Mouse (Mus musculus) CH12.LX (cell line): ENCODE measurements around the gene Vps9d1. TPM values are rescaled to one million over a fixed set of nuclear protein-coding genes. Genes with fewer than 3 reads are reported as not detected.

Source experiments
- DNase-seq: peaks from one replicate; pipeline ENCODE4 v3.0.0-alpha.2; 2013; ENCODE audit errors: extremely low read depth
- H3K27ac ChIP-seq: 2 replicates; pipeline ENCODE4 v1.5.1; 2012; ENCODE audit warnings: low read depth, mild to moderate bottlenecking, control low read depth, moderate library complexity; ENCODE audit not compliant: insufficient read depth
- H3K27me3 ChIP-seq: replicated peaks from 2 replicates; pipeline ENCODE3; 2012; ENCODE audit warnings: inconsistent platforms
- H3K36me3 ChIP-seq, 2 experiments: replicated peaks in 1 of 2; 2 replicates each; pipeline versions ENCODE3 to v1.6.1; 2012; ENCODE audit warnings: inconsistent platforms in 1 of 2, low read length in 1 of 2, mild to moderate bottlenecking in 1 of 2, mixed read lengths in 1 of 2, moderate library complexity in 1 of 2; ENCODE audit not compliant: control insufficient read depth in 1 of 2, insufficient read depth in 1 of 2
- H3K4me1 ChIP-seq, 2 experiments: 2 replicates each; pipeline ENCODE4 v1.6.1; 2012; ENCODE audit warnings: inconsistent platforms in 1 of 2, moderate library complexity in 1 of 2; ENCODE audit not compliant: insufficient read depth in 2 of 2, control insufficient read depth in 1 of 2
- H3K4me2 ChIP-seq: 2 replicates; pipeline ENCODE4 v1.6.1; 2012; ENCODE audit warnings: low read depth, mild to moderate bottlenecking, control low read depth; ENCODE audit not compliant: poor library complexity, insufficient read depth, severe bottlenecking
- H3K4me3 ChIP-seq, 3 experiments: fragments of 150-350 bp in 1 of 3; sonication (generic) in 1 of 3; replicated peaks in 1 of 3; 2 replicates each; pipeline versions ENCODE3 to v1.5.1; 2011 to 2012; ENCODE audit warnings: low read depth in 2 of 3, low read length in 2 of 3, mild to moderate bottlenecking in 2 of 3, moderate library complexity in 2 of 3, control low read depth in 1 of 3, improper control_type of control experiment in 1 of 3, inconsistent platforms in 1 of 3, mixed read lengths in 1 of 3; ENCODE audit not compliant: poor library complexity in 1 of 3
- H3K79me2 ChIP-seq: replicated peaks from 2 replicates; pipeline ENCODE4 v1.6.1; 2012; ENCODE audit warnings: mild to moderate bottlenecking, moderate library complexity; ENCODE audit not compliant: control insufficient read depth, poor library complexity, insufficient read depth, severe bottlenecking; ENCODE audit errors: extremely low read depth
- H3K9ac ChIP-seq: 2 replicates; pipeline ENCODE4 v1.6.1; 2012; ENCODE audit warnings: low read depth, mild to moderate bottlenecking, control low read depth, moderate library complexity; ENCODE audit not compliant: insufficient read depth
- H3K9me3 ChIP-seq: replicated peaks from 2 replicates; pipeline ENCODE3; 2012; ENCODE audit warnings: low read length, inconsistent platforms, mixed read lengths
- BHLHE40 ChIP-seq: IDR thresholded peaks from 2 replicates; pipeline ENCODE4 v1.6.1; 2011; ENCODE audit warnings: mild to moderate bottlenecking, low read depth, low read length, improper control_type of control experiment
- CHD2 ChIP-seq: IDR thresholded peaks from 2 replicates; pipeline ENCODE4 v1.6.1; 2011; ENCODE audit warnings: low read length, improper control_type of control experiment
- CTCF ChIP-seq, 2 experiments: IDR thresholded peaks in 1 of 2; conservative IDR thresholded peaks in 1 of 2; 2 replicates each; pipeline ENCODE4 v1.5.1; 2011 to 2012; ENCODE audit warnings: low read depth in 2 of 2, low read length in 2 of 2, improper control_type of control experiment in 1 of 2, inconsistent platforms in 1 of 2, mild to moderate bottlenecking in 1 of 2, moderate library complexity in 1 of 2
- E2F4 ChIP-seq: IDR thresholded peaks from 2 replicates; pipeline ENCODE4 v1.6.1; 2011; ENCODE audit warnings: low read depth, low read length, improper control_type of control experiment; ENCODE audit not compliant: insufficient replicate concordance
- ELF1 ChIP-seq: IDR thresholded peaks from 2 replicates; pipeline ENCODE4 v1.6.1; 2014; ENCODE audit warnings: low read depth, mild to moderate bottlenecking, inconsistent platforms, low read length, improper control_type of control experiment
- EP300 ChIP-seq: IDR thresholded peaks from 2 replicates; pipeline ENCODE4 v1.6.1; 2011; ENCODE audit warnings: low read length, improper control_type of control experiment
- ETS1 ChIP-seq: conservative IDR thresholded peaks from 2 replicates; pipeline ENCODE4 v1.6.1; 2012; ENCODE audit warnings: low read depth, mild to moderate bottlenecking, inconsistent platforms, low read length, improper control_type of control experiment, moderate library complexity
- JUND ChIP-seq: conservative IDR thresholded peaks from 2 replicates; pipeline ENCODE4 v1.6.1; 2011; ENCODE audit warnings: low read depth, low read length, improper control_type of control experiment
- KAT2A ChIP-seq: IDR thresholded peaks from 2 replicates; pipeline ENCODE4 v1.6.1; 2012; ENCODE audit warnings: low read length, improper control_type of control experiment, inconsistent platforms; ENCODE audit not compliant: insufficient replicate concordance
- MAFK ChIP-seq: IDR thresholded peaks from 2 replicates; pipeline ENCODE4 v1.6.1; 2011; ENCODE audit warnings: low read length, improper control_type of control experiment; ENCODE audit not compliant: insufficient replicate concordance
- MAZ ChIP-seq: IDR thresholded peaks from 2 replicates; pipeline ENCODE4 v1.6.1; 2012; ENCODE audit warnings: low read depth, mild to moderate bottlenecking, inconsistent platforms, low read length, improper control_type of control experiment, moderate library complexity
- MEF2A ChIP-seq: IDR thresholded peaks from 2 replicates; pipeline ENCODE4 v1.6.1; 2014; ENCODE audit warnings: low read depth, mild to moderate bottlenecking, inconsistent platforms, low read length, improper control_type of control experiment, borderline replicate concordance
- MXI1 ChIP-seq: IDR thresholded peaks from 2 replicates; pipeline ENCODE4 v1.6.1; 2011; ENCODE audit warnings: mild to moderate bottlenecking, low read depth, low read length, improper control_type of control experiment
- NELFE ChIP-seq: IDR thresholded peaks from 2 replicates; pipeline ENCODE4 v1.6.1; 2011; ENCODE audit warnings: low read depth, low read length, improper control_type of control experiment
- PAX5 ChIP-seq: IDR thresholded peaks from 2 replicates; pipeline ENCODE4 v1.6.1; 2012; ENCODE audit warnings: low read length, inconsistent platforms, mixed read lengths
- POLR2A ChIP-seq: IDR thresholded peaks from 2 replicates; pipeline ENCODE4 v1.6.1; 2011; ENCODE audit warnings: low read depth, mild to moderate bottlenecking, improper control_type of control experiment, low read length
- RAD21 ChIP-seq: IDR thresholded peaks from 2 replicates; pipeline ENCODE4 v1.6.1; 2011; ENCODE audit warnings: low read depth, mild to moderate bottlenecking, low read length, improper control_type of control experiment, moderate library complexity
- SMC3 ChIP-seq: IDR thresholded peaks from 2 replicates; pipeline ENCODE4 v1.6.1; 2011; ENCODE audit warnings: low read depth, low read length, improper control_type of control experiment
- TBP ChIP-seq: conservative IDR thresholded peaks from 2 replicates; pipeline ENCODE4 v1.6.1; 2011; ENCODE audit warnings: low read depth, low read length, improper control_type of control experiment
- TCF12 ChIP-seq: IDR thresholded peaks from 2 replicates; pipeline ENCODE4 v1.6.1; 2014; ENCODE audit warnings: low read depth, mild to moderate bottlenecking, inconsistent platforms, low read length, improper control_type of control experiment
- UBTF ChIP-seq: IDR thresholded peaks from 2 replicates; pipeline ENCODE4 v1.6.1; 2012; ENCODE audit warnings: low read depth, mild to moderate bottlenecking, inconsistent platforms, low read length, improper control_type of control experiment, moderate library complexity
- USF1 ChIP-seq: IDR thresholded peaks from 2 replicates; pipeline ENCODE4 v1.6.1; 2014; ENCODE audit warnings: low read depth, mild to moderate bottlenecking, inconsistent platforms, low read length, improper control_type of control experiment
- USF2 ChIP-seq: conservative IDR thresholded peaks from 2 replicates; pipeline ENCODE4 v1.6.1; 2011; ENCODE audit warnings: low read depth, low read length, improper control_type of control experiment
- ZC3H11A ChIP-seq: IDR thresholded peaks from 2 replicates; pipeline ENCODE4 v1.6.1; 2012; ENCODE audit warnings: low read depth, mild to moderate bottlenecking, inconsistent platforms, low read length, improper control_type of control experiment
- ZKSCAN1 ChIP-seq: IDR thresholded peaks from 2 replicates; pipeline ENCODE4 v1.6.1; 2012; ENCODE audit warnings: low read depth, inconsistent platforms, low read length, improper control_type of control experiment, borderline replicate concordance
- ZMIZ1 ChIP-seq: IDR thresholded peaks from 2 replicates; pipeline ENCODE4 v1.6.1; 2012; ENCODE audit warnings: low read depth, mild to moderate bottlenecking, inconsistent platforms, low read length, improper control_type of control experiment
- dilution Hi-C: fragments of 300-500 bp; cut with MboI; formaldehyde crosslinking; loops from 2 replicates; pipeline ENCODE4 v1.14.3; 2020; ENCODE audit warnings: low sequenced_read_pairs; ENCODE audit not compliant: extremely low pct_unique_long_range_greater_than_20kb, extremely low pct_ligation_motif_present
- in situ Hi-C: fragments of 300-500 bp; cut with MboI; formaldehyde crosslinking; loops from 3 replicates; pipeline ENCODE4 v1.14.3; 2019; ENCODE audit warnings: low sequenced_read_pairs, low pct_ligation_motif_present, low pct_unique_long_range_greater_than_20kb, mixed read lengths
- polyA plus RNA-seq: library from polyadenylated mRNA; unstranded; fragments of >175 nt; gene quantifications from 2 replicates; pipeline ENCODE4 v1.2.1, GENCODE M21; 2012; ENCODE audit warnings: low read depth; ENCODE audit not compliant: insufficient read length
- total RNA-seq, 2 experiments: library from RNA; depleted of rRNA; stranded (reverse); fragments of 300-350 nt in 1 of 2; fragments of >200 nt in 1 of 2; gene quantifications; 2 replicates each; pipeline ENCODE4 v1.2.3; 2012 to 2014

Vps9d1 gene
- total and polyA plus RNA-seq, 3 experiments: 2.8 to 9.7 (median 5.5) TPM

DNA sequence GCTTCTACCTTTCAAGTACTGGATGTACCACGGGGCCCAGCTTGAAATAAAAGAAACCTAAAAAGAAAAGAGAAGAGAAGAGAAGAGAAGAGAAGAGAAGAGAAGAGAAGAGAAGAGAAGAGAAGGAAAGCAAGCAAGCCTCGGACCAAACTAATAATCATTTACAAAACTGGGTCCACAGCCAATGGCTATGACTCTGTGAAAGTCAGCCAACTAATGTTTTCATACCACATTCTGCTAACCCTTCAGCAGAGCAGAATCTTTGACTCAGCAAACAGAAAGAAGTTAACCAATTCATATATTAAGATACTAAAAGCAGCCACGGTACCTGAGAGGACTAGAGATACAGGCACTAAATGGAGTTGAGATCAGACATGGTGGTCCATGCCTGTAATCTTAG is 38.1 kb upstream of the Vps9d1 start:
- Histone ChIP-seq H3K9me3 (no peaks in the 10 kb centered on the region), H3K9ac (no peak overlapping the region), H3K27me3 (no peaks in the 10 kb centered on the region), H3K36me3 (peaks cover 48 to 89% of the 10 kb centered on the region in 2 experiments), H3K4me1 (peaks cover 6 to 12% of the 10 kb centered on the region in 2 experiments; a peak in 3 of 4 replicates), H3K79me2 (no peaks in the 10 kb centered on the region), H3K27ac (no peak overlapping the region), H3K4me2 (no peak overlapping the region), H3K4me3 (no peak overlapping the region)
- no peak for TF ChIP-seq SMC3
- no peak for TF ChIP-seq ZKSCAN1
- no peak for TF ChIP-seq NELFE
- no peak for TF ChIP-seq ZC3H11A
- no peak for TF ChIP-seq KAT2A
- no peak for TF ChIP-seq ETS1
- no peak for TF ChIP-seq MAZ
- TF ChIP-seq TBP: no peak
- TF ChIP-seq POLR2A: no peak
- TF ChIP-seq PAX5: no peak
- TF ChIP-seq RAD21: no peak
- no peak for TF ChIP-seq TCF12
- TF ChIP-seq MEF2A: no peak
- TF ChIP-seq E2F4: no peak
- no peak for TF ChIP-seq EP300
- no peak for TF ChIP-seq USF2
- in situ Hi-C loops: no loop called here
- dilution Hi-C loops: no loop called here
- no peak for DNase-seq

DNA sequence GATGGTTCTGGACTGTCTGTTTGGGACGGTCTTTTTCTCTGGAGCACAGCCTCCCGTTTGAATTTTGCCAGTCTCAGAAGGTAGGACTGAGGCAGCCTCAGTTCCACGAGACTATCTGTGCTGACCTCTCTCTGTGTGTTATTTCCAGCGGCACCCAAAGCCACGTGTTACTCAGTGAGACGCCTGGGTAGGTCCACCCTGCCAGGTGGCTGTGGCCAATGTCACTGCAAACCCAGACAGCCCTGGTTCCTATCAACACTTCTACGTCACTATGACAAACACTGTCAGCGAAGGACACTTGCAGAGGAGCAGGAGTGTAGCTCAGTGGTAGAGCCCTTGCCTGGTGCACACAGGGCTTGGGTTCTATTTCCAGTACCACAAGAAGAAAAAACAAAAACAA is 37.6 kb upstream of the Vps9d1 start:
- no peaks in the 10 kb centered on the region for H3K9me3 ChIP-seq
- no peaks in the 10 kb centered on the region for H3K79me2 ChIP-seq
- TF ChIP-seq MXI1 (no peak), SMC3 (no peak), MEF2A (no peak), JUND (no peak), USF2 (no peak), MAFK (no peak), CTCF (conservative IDR thresholded peaks at IDR 0.05 in 1 of 2, IDR thresholded peaks at IDR 0.05 in 1 of 2; ENCODE audit: low read depth in 2 of 2, low read length in 2 of 2) (no peak), ZMIZ1 (no peak), USF1 (no peak), RAD21 (no peak), BHLHE40 (no peak), POLR2A (no peak), ELF1 (no peak), UBTF (no peak), CHD2 (no peak)
- dilution Hi-C loops: no loop called here
- H3K27ac ChIP-seq: no peak overlapping the region
- H3K4me3 ChIP-seq: no peak overlapping the region
- H3K27me3 ChIP-seq: no peaks in the 10 kb centered on the region
- H3K36me3 ChIP-seq: peaks cover 48 to 90% of the 10 kb centered on the region in 2 experiments
- peaks cover 9 to 17% of the 10 kb centered on the region in 2 experiments; a peak in 3 of 4 replicates for H3K4me1 ChIP-seq
- in situ Hi-C loops: no loop called here
- no peak overlapping the region for H3K9ac ChIP-seq
- no peak for DNase-seq
- H3K4me2 ChIP-seq: no peak overlapping the region
